Mouse (Mus musculus) embryonic fibroblast, embryonic 13.5 days (primary cell): ENCODE results near the gene Ccdc60.

ENCODE experiments used
- CTCF ChIP-seq: IDR thresholded peaks from 2 replicates; pipeline ENCODE4 v1.5.1; 2011; ENCODE audit warnings: mild to moderate bottlenecking, control low read depth, low read length, moderate library complexity, borderline replicate concordance; ENCODE audit not compliant: insufficient read depth
- POLR2A ChIP-seq: IDR thresholded peaks from 2 replicates; pipeline ENCODE4 v1.6.1; 2011; ENCODE audit warnings: low read depth, mild to moderate bottlenecking, control low read depth, low read length, moderate library complexity

DNA sequence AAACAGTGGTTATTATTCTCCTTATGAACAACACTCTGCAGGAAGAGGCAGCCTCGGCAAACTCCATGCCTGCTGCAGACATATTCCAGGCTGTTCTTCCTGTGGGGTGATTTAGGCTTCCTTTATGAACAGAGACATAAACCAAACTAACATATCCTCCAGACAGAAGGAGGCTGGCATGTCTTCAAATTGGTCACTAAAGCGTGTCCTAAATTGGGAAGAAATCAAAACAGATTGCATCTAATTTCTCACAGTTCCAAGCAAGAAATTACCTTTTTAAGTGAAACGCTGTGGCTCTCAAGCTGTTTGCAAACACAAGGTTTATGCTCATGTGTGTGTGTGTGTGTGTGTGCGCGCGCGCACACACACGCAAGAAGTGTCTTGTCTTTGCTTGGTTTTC, 24.9 kb upstream of the Ccdc60 start:
- TF ChIP-seq CTCF = no peak
- no peak for TF ChIP-seq POLR2A
